Mouse (Mus musculus): ENCODE measurements around the gene Hnrnpf.

Gene Hnrnpf

GRCm38 (mm10) chr6:117920659-117921640 is 20.8 kb downstream of the Hnrnpf start:
- in situ Hi-C loops (cut with MboI, MseI), result loop anchor here (10.0 kb wide), 1 partner anchor 76 kb away; the partner anchor contains the start of gene Zfp637

DNA sequence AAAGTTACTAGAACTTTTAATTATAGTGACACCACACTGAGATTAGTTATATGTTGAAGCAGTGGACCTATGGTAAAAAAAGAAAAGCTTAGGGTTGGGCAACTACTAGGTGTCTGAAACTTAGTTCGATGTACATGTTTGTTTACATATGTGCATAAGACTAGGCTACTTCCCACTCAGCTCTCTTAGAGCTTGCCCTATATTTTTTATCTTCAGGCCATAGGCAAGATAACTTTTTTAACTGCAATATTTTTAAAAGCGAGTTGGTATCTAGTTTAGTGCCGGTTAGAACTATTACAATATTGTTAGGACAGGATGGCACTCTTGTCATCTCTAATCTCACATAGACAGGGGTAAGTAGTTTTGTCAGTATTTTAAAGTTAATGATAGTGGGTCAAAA is 21.9 kb downstream of the Hnrnpf start:
- in situ Hi-C loops (cut with MboI, MseI), result loop anchor here (10.0 kb wide), 1 partner anchor 77 kb away; the partner anchor contains the start of gene Zfp637

- in situ Hi-C loops (cut with MboI, MseI), result loop anchor here (10.0 kb wide), 1 partner anchor 82 kb away; the partner anchor contains the start of gene Zfp637
These were observed 26.9 kb downstream of the Hnrnpf start for GRCm38 (mm10) chr6:117926871-117927491.

- in situ Hi-C loops (cut with MboI, MseI), result loop anchor here (10.0 kb wide), 1 partner anchor 83 kb away; the partner anchor contains the start of gene Zfp637
These were observed 27.8 kb downstream of the Hnrnpf start for GRCm38 (mm10) chr6:117927955-117928354.

DNA sequence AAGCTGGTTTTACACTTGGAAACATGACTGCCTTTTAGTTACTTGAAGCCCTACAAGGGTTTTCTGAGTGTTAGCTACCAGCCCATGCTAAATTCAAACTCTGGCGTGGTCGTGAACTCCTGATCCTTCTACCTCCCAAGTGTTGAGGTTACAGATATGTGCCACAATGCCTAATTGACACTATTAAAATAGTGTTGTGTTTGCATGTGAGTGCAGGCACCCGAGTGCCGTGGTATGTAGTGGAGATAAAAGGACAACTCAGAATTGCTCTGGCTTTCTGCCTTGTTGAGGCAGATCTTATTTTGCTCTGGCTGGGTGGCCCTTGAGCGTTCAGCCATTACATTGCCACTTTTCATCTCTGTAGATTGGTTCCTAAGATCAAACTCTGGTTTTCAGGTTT is 28.6 kb downstream of the Hnrnpf start:
- in situ Hi-C loops (cut with MboI, MseI), result loop anchor here (10.0 kb wide), 1 partner anchor 84 kb away; the partner anchor contains the start of gene Zfp637

DNA sequence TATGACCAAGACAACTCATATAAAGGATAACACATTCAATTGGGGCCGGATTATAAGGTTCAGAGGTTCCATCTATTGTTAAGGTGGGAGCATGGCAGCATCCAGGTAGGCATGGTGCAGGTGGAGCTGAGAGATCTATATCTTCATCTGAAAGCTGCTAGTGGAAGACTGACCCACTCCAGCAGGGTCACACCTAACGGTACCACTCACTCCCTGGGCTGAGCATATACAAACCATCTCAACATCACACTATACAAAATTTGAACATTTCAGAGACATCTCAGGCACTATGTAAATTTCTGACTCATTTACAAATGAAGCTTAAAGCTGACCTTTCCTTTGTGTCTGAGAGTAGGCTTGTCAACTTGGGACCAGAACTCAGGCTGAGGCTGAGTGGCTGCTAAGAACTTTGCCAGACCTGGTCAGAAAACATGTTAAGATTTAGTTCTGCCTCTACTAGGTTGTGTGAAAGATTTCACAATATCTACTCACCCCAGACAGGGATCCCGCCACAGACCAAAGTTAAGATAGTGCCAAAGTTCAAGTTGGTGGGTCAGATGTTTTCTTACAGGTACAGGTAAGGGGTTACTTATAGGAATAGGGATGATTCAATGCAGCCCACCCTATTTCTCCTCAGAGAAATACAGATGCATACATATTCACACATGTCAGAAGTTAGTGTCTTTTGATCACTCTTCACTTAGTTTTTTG is 30.0 kb downstream of the Hnrnpf start:
- in situ Hi-C loops (cut with MboI, MseI), result loop anchor here (10.0 kb wide), 2 partner anchors 85 to 1255 kb away; partner anchors contain the start of genes Rassf4 and Zfp637

DNA sequence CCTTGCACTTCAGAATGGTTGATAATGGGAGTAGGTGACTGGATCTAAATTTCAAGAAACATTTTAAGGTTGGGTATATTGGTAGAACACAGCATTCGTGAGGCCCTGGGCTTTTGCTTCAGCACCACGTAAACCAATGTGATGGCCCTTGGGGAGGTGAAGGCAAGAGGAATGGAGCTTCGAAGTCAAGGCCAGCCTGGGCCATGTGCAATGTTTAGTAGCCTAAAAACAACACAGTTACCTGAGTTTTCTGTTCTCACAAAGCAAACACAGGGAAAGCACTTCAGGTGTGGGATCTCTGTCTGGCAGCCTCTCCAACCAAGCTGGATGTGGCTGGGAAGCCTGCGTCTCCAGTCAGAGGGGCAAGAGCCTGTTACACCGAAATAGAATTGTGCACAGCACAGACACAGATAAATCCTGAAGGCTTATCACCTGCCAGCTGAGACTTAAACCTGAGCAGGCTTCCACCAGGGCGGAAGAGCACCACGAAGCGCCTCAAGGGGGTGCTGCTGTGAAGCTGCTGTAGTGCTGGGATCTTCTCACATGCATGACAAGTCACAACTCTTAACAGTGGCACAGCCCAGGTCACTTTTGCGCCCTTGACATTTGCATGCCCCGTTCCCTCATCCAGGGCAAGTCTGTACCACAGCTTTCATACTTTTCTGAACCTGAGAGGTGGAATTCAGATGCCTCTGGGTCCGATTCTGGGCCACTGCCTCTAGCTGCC is 32.4 kb downstream of the Hnrnpf start:
- in situ Hi-C loops (cut with MboI, MseI), result loop anchor here (10.0 kb wide), 1 partner anchor 1258 kb away; the partner anchor contains the start of gene Rassf4

DNA sequence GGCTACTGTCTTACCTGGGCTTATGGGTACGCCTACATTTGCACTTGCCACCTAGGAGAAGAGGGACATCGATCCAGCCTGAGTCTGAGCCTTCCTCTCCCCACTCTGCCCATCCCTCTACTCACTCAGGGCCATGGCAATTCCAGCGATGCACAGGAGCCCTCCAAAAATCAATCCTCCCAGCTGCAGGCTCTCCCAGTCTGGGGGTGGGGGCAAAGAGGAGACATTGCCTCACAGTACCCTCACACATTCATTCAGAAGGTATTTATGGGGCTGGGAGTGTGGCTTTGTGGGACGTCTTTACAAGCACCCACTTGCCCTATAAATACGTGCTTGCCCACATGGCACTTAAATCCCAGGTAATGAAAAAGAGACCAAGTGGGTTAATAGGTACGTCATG is 34.2 kb downstream of the Hnrnpf start:
- in situ Hi-C loops (cut with MboI, MseI), result loop anchor here (10.0 kb wide), 1 partner anchor 1260 kb away; the partner anchor contains the start of gene Rassf4

GRCm38 (mm10) chr6:117935681-117936612 is 35.8 kb downstream of the Hnrnpf start:
- in situ Hi-C loops (cut with MboI, MseI), result loop anchor here (10.0 kb wide), 1 partner anchor 1261 kb away; the partner anchor contains the start of gene Rassf4

DNA sequence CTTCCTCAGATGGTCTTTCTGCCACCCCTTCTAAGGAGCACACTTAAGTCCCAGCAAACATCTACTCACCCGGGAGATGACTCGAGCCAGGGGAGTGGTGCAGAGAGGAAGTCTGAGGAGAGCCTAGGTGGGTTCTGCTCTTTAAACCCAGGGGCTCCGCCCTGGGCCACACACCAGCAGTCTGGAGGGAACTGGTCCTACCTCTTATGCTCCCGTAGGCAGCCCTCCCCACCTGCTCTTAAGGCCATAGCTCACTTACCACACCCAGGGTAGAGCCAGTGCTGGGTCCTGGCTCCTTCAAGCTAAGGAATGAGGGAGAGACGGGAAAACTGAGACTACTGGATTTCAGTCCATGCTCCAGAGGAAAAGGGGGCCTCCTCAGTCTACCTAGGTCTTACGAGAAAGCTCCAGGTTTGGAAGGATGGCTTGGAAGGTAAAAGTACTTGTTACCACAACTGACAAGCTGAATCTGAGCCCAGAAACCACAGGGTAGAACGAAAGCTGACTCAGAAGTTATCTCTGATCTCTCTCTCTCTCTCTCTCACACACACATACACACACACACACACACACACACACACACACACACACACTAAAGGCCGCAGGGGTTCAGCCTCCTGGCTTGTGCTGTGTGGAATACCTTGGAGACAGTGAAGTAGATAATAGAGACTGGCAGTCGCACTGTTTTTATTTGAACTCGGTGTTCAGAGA is 37.3 kb downstream of the Hnrnpf start, which contains the start of gene Fxyd4:
Gene Fxyd4, minus strand, starts transcription at position 471 of the 711 bp plus-strand sequence.
- in situ Hi-C loops (cut with MboI, MseI), result loop anchor here (10.0 kb wide), 1 partner anchor 1263 kb away; the partner anchor contains the start of gene Rassf4

DNA sequence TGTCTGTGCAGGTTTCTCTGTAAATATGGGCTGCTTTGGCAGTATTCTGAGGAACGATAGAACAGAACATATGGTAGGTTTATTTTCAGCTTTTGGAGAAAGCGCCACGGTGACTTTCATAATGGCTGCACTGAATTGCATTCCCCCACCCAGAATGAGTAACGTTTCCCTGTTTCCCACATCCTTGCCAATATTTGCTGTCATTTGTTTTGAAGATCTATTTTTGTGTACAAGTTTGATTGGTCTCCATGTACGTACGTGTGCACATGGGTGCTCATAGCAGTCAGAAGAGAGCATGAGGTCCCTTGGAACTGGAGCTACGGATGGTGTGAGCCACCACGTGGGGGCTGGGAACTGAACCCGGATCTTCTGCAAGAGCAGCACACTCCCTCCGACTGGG is 38.8 kb downstream of the Hnrnpf start:
- in situ Hi-C loops (cut with MboI, MseI), result loop anchor here (10.0 kb wide), 1 partner anchor 1264 kb away; the partner anchor contains the start of gene Rassf4

DNA sequence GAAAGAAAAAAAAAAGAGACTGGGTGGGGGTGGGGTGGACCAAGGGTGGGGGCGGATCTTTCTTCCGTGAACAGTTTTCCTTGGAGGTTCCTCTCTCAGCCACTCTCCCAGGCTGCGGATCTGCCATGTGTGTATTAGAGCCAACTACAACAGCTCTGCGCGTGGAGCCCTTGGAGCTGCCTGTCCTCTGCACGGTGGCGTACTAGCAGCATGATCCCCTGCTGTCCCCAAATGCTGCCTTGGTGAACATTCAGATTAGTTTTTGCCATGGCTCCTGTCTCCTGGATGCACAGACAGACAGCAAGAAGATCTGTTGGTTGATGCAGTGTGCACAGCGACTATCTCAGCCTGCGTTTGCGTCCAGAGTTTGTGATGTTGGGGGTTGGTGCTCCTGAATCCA is 42.6 kb downstream of the Hnrnpf start:
- in situ Hi-C loops (cut with MboI, MseI), result no loop called here

DNA sequence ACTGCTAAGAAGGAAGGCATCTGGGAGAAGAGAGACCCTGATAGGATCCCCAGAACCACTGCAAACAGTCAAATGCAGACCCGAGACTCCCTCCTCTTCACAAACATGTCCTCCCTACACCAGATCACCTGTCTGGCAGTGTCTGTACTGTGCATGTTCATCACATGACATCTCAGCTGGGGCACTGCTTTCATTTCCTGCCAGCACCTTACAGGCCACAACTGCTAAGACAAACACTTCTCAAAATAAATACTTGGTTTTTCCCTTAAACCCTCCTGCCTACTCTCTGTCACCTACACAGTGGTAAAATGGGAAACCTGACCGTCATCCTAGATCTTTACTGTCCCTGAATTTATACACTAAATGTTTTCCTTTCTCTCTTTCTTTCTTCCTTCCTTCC is 43.8 kb downstream of the Hnrnpf start:
- in situ Hi-C loops (cut with MboI, MseI), result no loop called here

DNA sequence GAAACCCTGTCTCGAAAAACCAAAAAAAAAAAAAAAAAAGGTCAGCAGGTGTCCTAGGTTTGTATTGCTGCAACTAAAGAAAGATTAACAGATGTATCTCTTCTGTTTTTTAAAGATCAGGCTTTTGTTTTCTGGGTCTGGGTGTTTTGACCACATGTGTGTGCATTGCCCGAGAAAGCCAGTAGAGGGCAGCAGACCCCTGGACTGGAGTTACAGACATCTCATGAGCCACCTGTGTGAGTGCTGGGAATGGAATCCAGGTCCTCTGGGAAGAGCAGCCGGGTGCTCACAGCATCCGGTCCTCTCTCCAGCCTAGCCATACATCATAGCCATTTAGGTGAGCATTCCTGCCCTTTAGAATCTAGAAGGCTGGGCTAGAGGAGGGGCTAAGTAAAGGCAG is 52.2 kb downstream of the Hnrnpf start:
- in situ Hi-C loops (cut with MboI, MseI), result no loop called here

GRCm38 (mm10) chr6:117956161-117956560 is 56.0 kb downstream of the Hnrnpf start:
- in situ Hi-C loops (cut with MboI, MseI), result no loop called here

GRCm38 (mm10) chr6:117956851-117957501 is 56.9 kb downstream of the Hnrnpf start:
- in situ Hi-C loops (cut with MboI, MseI), result no loop called here

DNA sequence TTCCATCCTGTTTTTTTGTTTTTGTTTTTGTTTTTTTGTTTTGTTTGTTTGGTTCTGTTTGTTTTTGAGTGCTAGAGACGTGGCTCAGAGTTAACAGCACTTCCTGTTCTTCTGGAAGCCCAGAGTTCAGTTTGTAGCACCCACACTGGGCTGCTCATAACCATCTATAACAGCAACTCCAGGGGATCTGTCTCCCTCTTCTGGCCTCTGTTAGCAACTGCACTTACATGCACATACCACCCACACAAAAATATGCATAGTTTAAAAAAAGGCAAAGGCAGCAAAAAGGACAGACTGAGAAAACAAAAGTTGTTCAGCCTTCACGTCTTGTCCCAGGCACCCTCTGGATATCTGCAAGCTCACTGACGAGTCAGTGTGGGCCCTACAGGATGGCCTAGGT is 63.1 kb downstream of the Hnrnpf start:
- in situ Hi-C loops (cut with MboI, MseI), result no loop called here

DNA sequence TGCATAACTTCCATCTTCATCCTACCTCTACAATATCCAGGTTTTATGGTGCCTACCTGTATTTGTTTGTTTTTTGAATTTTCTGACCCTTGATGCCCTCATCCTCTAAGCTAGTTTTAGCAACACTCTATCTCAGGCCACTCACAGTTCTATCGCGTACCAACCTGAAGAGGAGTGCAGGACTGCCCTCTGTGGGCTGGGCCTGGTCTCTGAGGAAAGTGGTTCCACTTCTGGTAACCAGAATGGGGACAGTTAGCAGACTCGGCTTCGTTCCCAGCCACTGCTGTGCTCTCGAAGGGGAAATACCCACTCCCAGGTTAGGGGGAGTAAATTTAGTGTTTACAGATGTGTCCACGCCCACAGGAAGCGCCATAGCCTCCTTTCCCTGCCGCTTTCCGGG is 66.6 kb downstream of the Hnrnpf start:
- in situ Hi-C loops (cut with MboI, MseI), result no loop called here

Measured in T-helper 1 cell (primary cell).